In the genomic region with DNA sequence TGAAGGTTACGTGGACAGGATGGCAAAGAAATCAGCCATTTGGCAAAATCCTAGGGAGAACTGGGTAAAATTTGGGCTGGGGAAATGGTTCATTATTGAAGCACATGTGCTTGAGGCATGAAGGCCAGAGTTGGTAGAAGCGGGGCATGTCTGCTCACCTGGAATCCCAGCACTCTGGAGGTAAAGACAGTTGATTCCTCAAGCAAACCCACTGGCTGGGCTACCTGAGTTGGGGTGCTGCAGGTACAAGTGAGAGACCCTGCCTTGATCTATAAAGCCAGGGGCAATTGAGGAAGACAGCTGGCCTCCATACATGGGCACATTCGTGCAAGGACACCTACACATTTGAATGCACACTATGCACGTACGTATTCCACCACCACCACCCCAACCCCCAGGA, we compare ENCODE assay signal across 9 mouse cellular contexts. TPM values are rescaled to one million over a fixed set of nuclear protein-coding genes. Genes with fewer than 3 reads are reported as not detected.
DNase-seq lines count a peak whose midpoint lies in the region; ATAC-seq and TF ChIP-seq lines count a peak whose summit lies in the region.
"Had no signal": no experiment of that assay in that cellular context is flagged by ENCODE, and none has a peak within 500 bp of the region (broad histone marks: within the 10 kb centered on the region; RNA-seq: fewer than 3 reads in every experiment).

No protein-coding gene starts in this region.

- peaks cover 4% of the 10 kb centered on the region; the same call in 1 of the 2 replicates for H3K36me3 ChIP-seq in lung, embryonic 15.5 days
- no peaks in the 10 kb centered on the region for H3K36me3 ChIP-seq in hindbrain, embryonic 15.5 days
- peaks cover 21% of the 10 kb centered on the region for H3K36me3 ChIP-seq in midbrain, postnatal 0 days (ENCODE audit: insufficient read depth, low read length)

- no peak for TF ChIP-seq CTCF in midbrain, postnatal 0 days (IDR thresholded peaks at IDR 0.05)

- H3K27me3 ChIP-seq in lung, embryonic 15.5 days: no peaks in the 10 kb centered on the region
- no peaks in the 10 kb centered on the region for H3K27me3 ChIP-seq in hindbrain, embryonic 15.5 days
- no peaks in the 10 kb centered on the region for H3K27me3 ChIP-seq in midbrain, postnatal 0 days (ENCODE audit: insufficient read depth, low read length)

- no peak overlapping the region for H3K9ac ChIP-seq in lung, embryonic 15.5 days
- no peak overlapping the region for H3K9ac ChIP-seq in hindbrain, embryonic 15.5 days
- H3K9ac ChIP-seq in midbrain, postnatal 0 days (replicated peaks; ENCODE audit: low read length, poor library complexity, severe bottlenecking): no peak overlapping the region

- peaks cover 4% of the 10 kb centered on the region for H3K4me1 ChIP-seq in lung, embryonic 15.5 days
- peaks cover 11% of the 10 kb centered on the region for H3K4me1 ChIP-seq in hindbrain, embryonic 15.5 days (replicated peaks)
- H3K4me1 ChIP-seq in midbrain, postnatal 0 days (ENCODE audit: insufficient read depth, low read length): no peaks in the 10 kb centered on the region

- 90% methylated on average over 5 of the region's 5 CpGs for WGBS in lung, embryonic 15.5 days
- WGBS in hindbrain, embryonic 15.5 days: 96% methylated on average over 5 of the region's 5 CpGs
- WGBS in midbrain, postnatal 0 days: 89% methylated on average over 5 of the region's 5 CpGs

- peak; percentile 9 for DNase-seq in cerebellum, adult 11 months
- no peak for DNase-seq in cerebellum, adult 8-10 months
- no peak for DNase-seq in lung, postnatal 14 days
- DNase-seq in midbrain, postnatal 0 days (ENCODE audit: low spot score): no peak
- DNase-seq in layer of hippocampus, postnatal 36 days: no peak
- DNase-seq: lung, adult 2 months had no signal

- H3K9me3 ChIP-seq in lung, embryonic 15.5 days: no peaks in the 10 kb centered on the region
- no peaks in the 10 kb centered on the region for H3K9me3 ChIP-seq in hindbrain, embryonic 15.5 days
- no peaks in the 10 kb centered on the region for H3K9me3 ChIP-seq in midbrain, postnatal 0 days (ENCODE audit: low read length)

- no peak for ATAC-seq in lung, embryonic 15.5 days (ENCODE audit: borderline replicate concordance, extremely low read depth, low FRiP score, low TSS enrichment)
- ATAC-seq in hindbrain, embryonic 15.5 days (ENCODE audit: low FRiP score, low read depth): no peak
- no peak for ATAC-seq in midbrain, postnatal 0 days (ENCODE audit: low FRiP score)
- ATAC-seq in erythroid progenitor cell, adult 5-6 weeks (replicated peaks; ENCODE audit: low FRiP score, poor library complexity, severe bottlenecking): no peak

- peak overlapping the region; percentile 63; the same call in 1 of the 2 replicates for H3K4me3 ChIP-seq in lung, embryonic 15.5 days
- H3K4me3 ChIP-seq in hindbrain, embryonic 15.5 days: peak overlapping the region; percentile 81
- no peak overlapping the region for H3K4me3 ChIP-seq in midbrain, postnatal 0 days (ENCODE audit: low read depth, low read length)

- no peak overlapping the region for H3K27ac ChIP-seq in lung, embryonic 15.5 days
- H3K27ac ChIP-seq in hindbrain, embryonic 15.5 days (replicated peaks): no peak overlapping the region
- H3K27ac ChIP-seq in midbrain, postnatal 0 days (ENCODE audit: low read depth, low read length): no peak overlapping the region

- H3K4me2 ChIP-seq in lung, embryonic 15.5 days: peak overlapping the region; percentile 73
- peak overlapping the region; percentile 73 for H3K4me2 ChIP-seq in hindbrain, embryonic 15.5 days
- H3K4me2 ChIP-seq in midbrain, postnatal 0 days (ENCODE audit: low read depth, low read length, poor library complexity, severe bottlenecking): peak overlapping the region; percentile 51; the same call in 1 of the 2 replicates

RNA-seq across cellular contexts. Expression of gene Dmac2, which starts 0.9 kb away (rescaled TPM):
- 31.5 and 34.6 TPM in 2 replicates for polyA plus RNA-seq in lung, embryonic 15.5 days (2015; fragmentation: Nextera tagmentation; extraction: Ambion mirVana)
- 46.5 and 48.5 TPM in 2 replicates for polyA plus RNA-seq in hindbrain, embryonic 15.5 days (2015; fragmentation: Nextera tagmentation; extraction: Ambion mirVana)
- total RNA-seq in midbrain, postnatal 0 days (2014; rRNA removed): 54.3 and 58.1 TPM in 2 replicates
- polyA plus RNA-seq in midbrain, postnatal 0 days (2015; fragmentation: Nextera tagmentation; extraction: Ambion mirVana): 47.5 and 50.6 TPM in 2 replicates
- total RNA-seq in layer of hippocampus, postnatal 36 days (2021): 10 to 100 TPM; 50.1 to 51.4 TPM
- total RNA-seq in erythroid progenitor cell, adult 5-6 weeks (2015; ENCODE audit: low replicate concordance): 3.4 and 7.9 TPM in 2 replicates
- 3.0 and 8.5 TPM in 2 replicates for total RNA-seq in erythroid progenitor cell, adult 5-6 weeks (2017; ENCODE audit: low replicate concordance)

RNA-seq across cellular contexts. Expression of gene Erich4, which starts 4.4 kb away (rescaled TPM):
- polyA plus RNA-seq in lung, embryonic 15.5 days (2015; fragmentation: Nextera tagmentation; extraction: Ambion mirVana): not detected in 2 replicates
- polyA plus RNA-seq in hindbrain, embryonic 15.5 days (2015; fragmentation: Nextera tagmentation; extraction: Ambion mirVana): 0.18 TPM in 1 of 2 replicates, not detected in the other
- total RNA-seq in midbrain, postnatal 0 days (2014; rRNA removed): not detected in 2 replicates
- polyA plus RNA-seq in midbrain, postnatal 0 days (2015; fragmentation: Nextera tagmentation; extraction: Ambion mirVana): not detected in 2 replicates
- under 1 TPM in 1 of 2 experiments, not detected in 1; 0.40 TPM for total RNA-seq in layer of hippocampus, postnatal 36 days (2021)
- not detected in 2 replicates for total RNA-seq in erythroid progenitor cell, adult 5-6 weeks (2015; ENCODE audit: low replicate concordance)
- not detected in 2 replicates for total RNA-seq in erythroid progenitor cell, adult 5-6 weeks (2017; ENCODE audit: low replicate concordance)
- polyA plus RNA-seq: lung, adult 2 months had no signal

RNA-seq across cellular contexts. Expression of gene B3gnt8, which starts 6.4 kb away (rescaled TPM):
- 9.9 and 11.4 TPM in 2 replicates for polyA plus RNA-seq in lung, embryonic 15.5 days (2015; fragmentation: Nextera tagmentation; extraction: Ambion mirVana)
- 0.89 and 1.5 TPM in 2 replicates for polyA plus RNA-seq in hindbrain, embryonic 15.5 days (2015; fragmentation: Nextera tagmentation; extraction: Ambion mirVana)
- 0.80 and 1.4 TPM in 2 replicates for total RNA-seq in midbrain, postnatal 0 days (2014; rRNA removed)
- polyA plus RNA-seq in midbrain, postnatal 0 days (2015; fragmentation: Nextera tagmentation; extraction: Ambion mirVana): 0.62 and 0.97 TPM in 2 replicates
- 1 to 10 TPM; 1.6 to 1.8 TPM for total RNA-seq in layer of hippocampus, postnatal 36 days (2021)
- 2.5 and 3.8 TPM in 2 replicates for total RNA-seq in erythroid progenitor cell, adult 5-6 weeks (2015; ENCODE audit: low replicate concordance)
- total RNA-seq in erythroid progenitor cell, adult 5-6 weeks (2017; ENCODE audit: low replicate concordance): 1.7 and 2.4 TPM in 2 replicates

RNA-seq across cellular contexts. Expression of gene Bckdha, which starts 38.7 kb away (rescaled TPM):
- 55.9 and 57.0 TPM in 2 replicates for polyA plus RNA-seq in lung, embryonic 15.5 days (2015; fragmentation: Nextera tagmentation; extraction: Ambion mirVana)
- polyA plus RNA-seq in hindbrain, embryonic 15.5 days (2015; fragmentation: Nextera tagmentation; extraction: Ambion mirVana): 43.6 and 44.9 TPM in 2 replicates
- total RNA-seq in midbrain, postnatal 0 days (2014; rRNA removed): 64.9 and 78.2 TPM in 2 replicates
- 40.7 and 50.9 TPM in 2 replicates for polyA plus RNA-seq in midbrain, postnatal 0 days (2015; fragmentation: Nextera tagmentation; extraction: Ambion mirVana)
- 10 to 100 TPM; 36.7 to 38.3 TPM for total RNA-seq in layer of hippocampus, postnatal 36 days (2021)
- total RNA-seq in erythroid progenitor cell, adult 5-6 weeks (2015; ENCODE audit: low replicate concordance): 6.7 and 10.5 TPM in 2 replicates
- total RNA-seq in erythroid progenitor cell, adult 5-6 weeks (2017; ENCODE audit: low replicate concordance): 3.2 and 11.4 TPM in 2 replicates

RNA-seq across cellular contexts. Expression of gene Exosc5, which starts 38.9 kb away (rescaled TPM):
- polyA plus RNA-seq in lung, embryonic 15.5 days (2015; fragmentation: Nextera tagmentation; extraction: Ambion mirVana): 75.7 and 78.7 TPM in 2 replicates
- 39.3 and 41.8 TPM in 2 replicates for polyA plus RNA-seq in hindbrain, embryonic 15.5 days (2015; fragmentation: Nextera tagmentation; extraction: Ambion mirVana)
- 19.7 and 29.4 TPM in 2 replicates for total RNA-seq in midbrain, postnatal 0 days (2014; rRNA removed)
- polyA plus RNA-seq in midbrain, postnatal 0 days (2015; fragmentation: Nextera tagmentation; extraction: Ambion mirVana): 27.3 and 29.5 TPM in 2 replicates
- total RNA-seq in layer of hippocampus, postnatal 36 days (2021): 10 to 100 TPM; 28.6 to 28.7 TPM
- total RNA-seq in erythroid progenitor cell, adult 5-6 weeks (2015; ENCODE audit: low replicate concordance): 16.2 and 23.1 TPM in 2 replicates
- total RNA-seq in erythroid progenitor cell, adult 5-6 weeks (2017; ENCODE audit: low replicate concordance): 4.9 and 11.7 TPM in 2 replicates
